Mouse (Mus musculus) lung, postnatal 10 days (tissue): ENCODE measurements at regions not wholly inside any gene's neighbourhood (a gene's known extent, or its start where the extent isn't known, plus 50 kb on each side); places are given as distances from the start of the nearest gene placed in this dataset.

ENCODE experiments used
- DNase-seq: peaks from one replicate; pipeline ENCODE4 v3.0.0; 2021

DNA sequence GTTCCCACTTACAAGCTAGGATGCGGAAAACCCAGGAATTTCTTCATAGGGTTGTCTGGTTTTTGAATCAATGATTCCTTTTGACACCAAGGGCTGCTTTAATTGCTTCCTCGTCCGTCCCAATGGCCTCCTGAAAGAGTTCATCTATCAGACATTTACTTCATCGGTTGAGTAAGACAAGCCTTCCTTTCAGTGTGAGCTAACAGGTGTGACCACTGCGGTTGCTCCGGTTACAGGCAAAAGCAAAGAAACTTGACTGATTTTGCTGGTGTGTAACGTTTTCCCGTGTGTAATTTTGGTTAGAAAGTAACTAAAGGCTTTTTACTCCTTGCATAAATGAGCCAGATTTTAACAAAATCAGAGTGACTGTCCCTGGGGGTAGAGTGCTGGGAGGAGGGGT, 99.6 kb upstream of the Rnaseh2b start:
- DNase-seq, result no peak

GRCm38 (mm10) chr14:62193371-62193770, 99.0 kb upstream of the Rnaseh2b start:
- no peak for DNase-seq

GRCm38 (mm10) chr14:62196776-62197175, 95.6 kb upstream of the Rnaseh2b start:
- no peak for DNase-seq

DNA sequence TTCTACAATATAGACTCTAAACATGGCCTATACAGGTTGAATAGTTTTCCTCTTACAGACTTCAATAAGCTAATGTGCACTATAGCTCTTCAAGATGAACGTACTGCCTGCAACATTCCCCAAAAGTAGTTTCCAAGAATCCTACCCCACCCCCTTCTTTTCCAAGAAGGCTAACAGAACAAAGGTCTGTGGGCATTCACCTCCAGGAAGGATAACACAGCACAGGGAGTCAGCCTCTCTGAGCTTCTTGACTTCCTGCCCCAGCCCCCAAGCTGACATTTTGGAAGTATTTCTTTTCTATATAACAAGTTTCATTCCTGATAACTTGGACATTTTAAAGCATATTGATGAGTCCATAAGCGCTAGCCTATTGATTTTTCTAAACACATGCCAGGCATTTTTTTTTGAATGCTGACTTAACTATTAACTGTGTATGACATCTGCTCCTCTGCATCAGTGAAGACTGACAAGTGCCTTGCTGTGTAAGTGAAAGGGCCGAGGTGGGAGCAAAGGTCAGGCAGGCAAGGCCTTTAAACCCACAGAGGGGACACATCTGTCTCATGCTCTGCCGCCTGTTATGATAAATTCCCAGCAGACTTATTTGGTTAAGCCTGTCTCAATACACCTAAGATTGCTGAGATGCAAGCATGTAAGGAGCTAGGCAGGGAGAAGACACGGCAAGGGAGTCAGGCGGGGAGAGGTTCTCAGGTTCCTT, 93.8 kb upstream of the Rnaseh2b start:
- DNase-seq, result no peak

GRCm38 (mm10) chr14:62215071-62215470, 77.3 kb upstream of the Rnaseh2b start:
- no peak for DNase-seq

- no peak for DNase-seq
Observed at GRCm38 (mm10) chr14:62216995-62217394, 75.4 kb upstream of the Rnaseh2b start.

- DNase-seq, result no peak
Observed at GRCm38 (mm10) chr14:62217971-62218370, 74.4 kb upstream of the Rnaseh2b start.

- DNase-seq, result peak; percentile 71
Observed at GRCm38 (mm10) chr14:62218716-62219115, 73.7 kb upstream of the Rnaseh2b start.

GRCm38 (mm10) chr14:62220770-62221169, 71.6 kb upstream of the Rnaseh2b start:
- no peak for DNase-seq
